Comparison of ENCODE assay signal across 12 mouse cellular contexts in the genomic region with DNA sequence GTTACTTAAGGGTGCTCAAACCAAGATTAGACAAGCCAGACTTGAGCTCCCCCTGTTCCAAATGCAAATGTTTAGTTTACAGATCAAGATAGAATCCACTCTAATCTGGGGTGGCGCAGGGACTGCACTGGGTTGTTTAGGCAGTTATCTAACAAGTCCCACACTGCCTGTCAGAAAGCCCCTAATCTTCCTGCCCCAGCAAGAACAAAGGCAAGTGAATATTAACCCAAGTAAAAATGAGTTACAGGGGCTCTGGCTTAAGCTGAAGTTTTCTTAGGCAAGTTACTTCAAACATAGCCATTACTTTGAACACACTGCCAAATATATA. TPM values are rescaled to one million over a fixed set of nuclear protein-coding genes. Genes with fewer than 3 reads are reported as not detected.
A peak's percentile ranks its signal among the peaks of the same experiment; 100 is the strongest.
DNase-seq lines count a peak whose midpoint lies in the region; ATAC-seq and TF ChIP-seq lines count a peak whose summit lies in the region.
"Had no signal": no experiment of that assay in that cellular context is flagged by ENCODE, and none has a peak within 500 bp of the region (broad histone marks: within the 10 kb centered on the region; RNA-seq: fewer than 3 reads in every experiment).

No protein-coding gene starts in this region.

- DNase-seq in kidney, postnatal 0 days (ENCODE audit: low spot score): no peak
- DNase-seq in kidney, adult 8-10 months: no peak
- DNase-seq in embryonic facial prominence, embryonic 11.5 days (ENCODE audit: low spot score): peak; percentile 63
- no peak for DNase-seq in Muller cell, postnatal 12 days (ENCODE audit: inconsistent ontology term)
- DNase-seq in cerebellum, adult 8-10 months: no peak
- DNase-seq: adrenal gland, adult 8-10 months; cerebellum, postnatal 25 days had no signal

- no peaks in the 10 kb centered on the region for H3K4me1 ChIP-seq in kidney, postnatal 0 days (replicated peaks; ENCODE audit: insufficient read depth, low read length)
- no peaks in the 10 kb centered on the region for H3K4me1 ChIP-seq in embryonic facial prominence, embryonic 11.5 days (ENCODE audit: control insufficient read depth, insufficient read depth, low read length)
- H3K4me1 ChIP-seq in limb, embryonic 12.5 days (replicated peaks): peaks cover 20% of the 10 kb centered on the region
- peaks cover 18% of the 10 kb centered on the region; the same call in 1 of the 2 replicates for H3K4me1 ChIP-seq in stomach, embryonic 14.5 days (ENCODE audit: control insufficient read depth, insufficient read depth, low read length)
- H3K4me1 ChIP-seq: midbrain, embryonic 13.5 days had no signal

- H3K9ac ChIP-seq in kidney, postnatal 0 days (ENCODE audit: low read depth, low read length): no peak overlapping the region
- 0 out of 2 replicates have a peak overlapping the region, but pooled peaks have one; percentile 22 for H3K9ac ChIP-seq in embryonic facial prominence, embryonic 11.5 days (replicated peaks; ENCODE audit: low read length)
- H3K9ac ChIP-seq in limb, embryonic 12.5 days (replicated peaks): no peak overlapping the region
- no peak overlapping the region for H3K9ac ChIP-seq in stomach, embryonic 14.5 days (replicated peaks; ENCODE audit: low read depth, low read length)
- H3K9ac ChIP-seq: midbrain, embryonic 13.5 days had no signal

- peak overlapping the region; percentile 77 for H3K27ac ChIP-seq in kidney, postnatal 0 days
- peak overlapping the region; percentile 87 for H3K27ac ChIP-seq in embryonic facial prominence, embryonic 11.5 days (replicated peaks; ENCODE audit: low read depth, low read length)
- peak overlapping the region; percentile 90 for H3K27ac ChIP-seq in limb, embryonic 12.5 days
- H3K27ac ChIP-seq in stomach, embryonic 14.5 days (ENCODE audit: low read length): peak overlapping the region; percentile 90
- H3K27ac ChIP-seq: left cerebral cortex, adult 2 months; midbrain, embryonic 13.5 days had no signal

- no peaks in the 10 kb centered on the region for H3K27me3 ChIP-seq in kidney, postnatal 0 days (ENCODE audit: insufficient read depth, low read length)
- H3K27me3 ChIP-seq in embryonic facial prominence, embryonic 11.5 days (ENCODE audit: control insufficient read depth, insufficient read depth, low read length): no peaks in the 10 kb centered on the region
- H3K27me3 ChIP-seq in limb, embryonic 12.5 days: no peaks in the 10 kb centered on the region
- H3K27me3 ChIP-seq in stomach, embryonic 14.5 days (ENCODE audit: control insufficient read depth, insufficient read depth, low read length): no peaks in the 10 kb centered on the region
- H3K27me3 ChIP-seq: midbrain, embryonic 13.5 days had no signal

- 50% methylated on average over 1 of the region's 1 CpGs for WGBS in kidney, postnatal 0 days
- WGBS in embryonic facial prominence, embryonic 11.5 days: 32% methylated on average over 1 of the region's 1 CpGs
- 39% methylated on average over 1 of the region's 1 CpGs for WGBS in limb, embryonic 12.5 days
- 7% methylated on average over 1 of the region's 1 CpGs for WGBS in stomach, embryonic 14.5 days

- no peaks in the 10 kb centered on the region for H3K36me3 ChIP-seq in kidney, postnatal 0 days (ENCODE audit: insufficient read depth, low read length)
- H3K36me3 ChIP-seq in embryonic facial prominence, embryonic 11.5 days (replicated peaks; ENCODE audit: control insufficient read depth, insufficient read depth, low read depth, low read length): no peaks in the 10 kb centered on the region
- no peaks in the 10 kb centered on the region for H3K36me3 ChIP-seq in limb, embryonic 12.5 days
- no peaks in the 10 kb centered on the region for H3K36me3 ChIP-seq in stomach, embryonic 14.5 days (ENCODE audit: control insufficient read depth, insufficient read depth, low read length)
- H3K36me3 ChIP-seq: midbrain, embryonic 13.5 days had no signal

- H3K4me3 ChIP-seq in kidney, postnatal 0 days (replicated peaks; ENCODE audit: low read depth, low read length): no peak overlapping the region
- no peak overlapping the region for H3K4me3 ChIP-seq in embryonic facial prominence, embryonic 11.5 days (ENCODE audit: low read depth, low read length)
- H3K4me3 ChIP-seq in limb, embryonic 12.5 days (replicated peaks): no peak overlapping the region
- no peak overlapping the region for H3K4me3 ChIP-seq in stomach, embryonic 14.5 days (ENCODE audit: low read depth, low read length)
- H3K4me3 ChIP-seq: left cerebral cortex, adult 2 months; midbrain, embryonic 13.5 days had no signal

- no peak for TF ChIP-seq CTCF in kidney, postnatal 0 days (IDR thresholded peaks at IDR 0.05; ENCODE audit: low read depth)

- ATAC-seq in kidney, postnatal 0 days (replicated peaks; ENCODE audit: low FRiP score, low read depth): no peak
- peak; percentile 64; the same call in 1 of the 2 replicates for ATAC-seq in embryonic facial prominence, embryonic 11.5 days (replicated peaks; ENCODE audit: insufficient number of reproducible peaks, low FRiP score, low TSS enrichment, low read depth)
- ATAC-seq in limb, embryonic 12.5 days (ENCODE audit: insufficient number of reproducible peaks, insufficient read depth, low FRiP score, low TSS enrichment, low read depth): no peak
- peak; percentile 79 for ATAC-seq in stomach, embryonic 14.5 days (ENCODE audit: insufficient number of reproducible peaks, insufficient read depth, low FRiP score, low read depth)
- ATAC-seq: hindbrain, embryonic 16.5 days; midbrain, embryonic 13.5 days had no signal

- no peaks in the 10 kb centered on the region for H3K9me3 ChIP-seq in kidney, postnatal 0 days (replicated peaks; ENCODE audit: low read length)
- H3K9me3 ChIP-seq in embryonic facial prominence, embryonic 11.5 days (replicated peaks; ENCODE audit: control insufficient read depth, low read length): no peaks in the 10 kb centered on the region
- no peaks in the 10 kb centered on the region for H3K9me3 ChIP-seq in limb, embryonic 12.5 days
- H3K9me3 ChIP-seq in stomach, embryonic 14.5 days (ENCODE audit: control insufficient read depth, low read depth, low read length): no peaks in the 10 kb centered on the region
- H3K9me3 ChIP-seq: midbrain, embryonic 13.5 days had no signal

- H3K4me2 ChIP-seq in kidney, postnatal 0 days (ENCODE audit: low read length): no peak overlapping the region
- H3K4me2 ChIP-seq in embryonic facial prominence, embryonic 11.5 days (ENCODE audit: low read depth, low read length): no peak overlapping the region
- no peak overlapping the region for H3K4me2 ChIP-seq in limb, embryonic 12.5 days
- no peak overlapping the region for H3K4me2 ChIP-seq in stomach, embryonic 14.5 days (replicated peaks; ENCODE audit: low read depth, low read length)
- H3K4me2 ChIP-seq: midbrain, embryonic 13.5 days had no signal

RNA-seq across cellular contexts. Expression of a gene that starts 33.5 kb away (rescaled TPM):
- 55.7 and 58.1 TPM in 2 replicates for polyA plus RNA-seq in kidney, postnatal 0 days (2015; fragmentation: Nextera tagmentation; extraction: Ambion mirVana)
- 102 and 114 TPM in 2 replicates for polyA plus RNA-seq in embryonic facial prominence, embryonic 11.5 days (2014; fragmentation: Nextera tagmentation; extraction: Ambion mirVana)
- 82.6 and 90.0 TPM in 2 replicates for polyA plus RNA-seq in limb, embryonic 12.5 days (2016; fragmentation: Nextera tagmentation; extraction: Ambion mirVana)
- polyA plus RNA-seq in stomach, embryonic 14.5 days (2014; fragmentation: Nextera tagmentation; extraction: Ambion mirVana): 78.7 and 88.6 TPM in 2 replicates

Comparison
In these comparisons a context has a peak if more than half of its experiments do, and no peak if none do; other contexts are left out.
1. ATAC-seq: peak in embryonic facial prominence, embryonic 11.5 days (single experiment) and stomach, embryonic 14.5 days (single experiment); none in kidney, postnatal 0 days (single experiment) and limb, embryonic 12.5 days (single experiment).
2. Peak in every context shown above with its lines, with median percentiles within 50 percentile points of each other: H3K27ac ChIP-seq.